Mouse (Mus musculus) lung, postnatal 36 days (tissue): ENCODE measurements around the gene Rara.
"Not testable (repeated sequence)": the region's sequence is repeated elsewhere in the genome, so short reads cannot be mapped to it uniquely, and the experiment has no call there.

ENCODE experiments used
- DNase-seq: peaks from one replicate; pipeline ENCODE4 v3.0.0; 2022; ENCODE audit warnings: mixed read lengths

Gene Rara

GRCm38 (mm10) chr11:98970191-98970925 is 42.7 kb downstream of the Rara start:
- no peak for DNase-seq

- peak; percentile 53 for DNase-seq
These were observed 43.9 kb downstream of the Rara start for GRCm38 (mm10) chr11:98971316-98972031.

GRCm38 (mm10) chr11:98972215-98972614 is 44.6 kb downstream of the Rara start:
- DNase-seq = peak; percentile 92

- no peak for DNase-seq
These were observed 45.3 kb downstream of the Rara start for GRCm38 (mm10) chr11:98972801-98973360.

- DNase-seq = no peak
These were observed 46.0 kb downstream of the Rara start for GRCm38 (mm10) chr11:98973584-98973983.

GRCm38 (mm10) chr11:98974213-98974612 is 46.6 kb downstream of the Rara start:
- no peak for DNase-seq

GRCm38 (mm10) chr11:98974871-98975719 is 47.5 kb downstream of the Rara start:
- DNase-seq = peak; percentile 88

GRCm38 (mm10) chr11:98978526-98979148 is 51.0 kb downstream of the Rara start:
- DNase-seq = no peak

- DNase-seq = no peak
These were observed 51.7 kb downstream of the Rara start for GRCm38 (mm10) chr11:98979356-98979755.

- no peak for DNase-seq
These were observed 53.8 kb downstream of the Rara start for GRCm38 (mm10) chr11:98981289-98981996.

- peak; percentile 71 for DNase-seq
These were observed 54.6 kb downstream of the Rara start for GRCm38 (mm10) chr11:98981997-98982772.

- no peak for DNase-seq
These were observed 55.1 kb downstream of the Rara start, which contains the start of gene Gjd3 for GRCm38 (mm10) chr11:98982773-98983133. Gene Gjd3, minus strand, starts transcription at chr11:98983016.

GRCm38 (mm10) chr11:98983551-98983950 is 55.9 kb downstream of the Rara start:
- DNase-seq = no peak

GRCm38 (mm10) chr11:98985542-98985941 is 57.9 kb downstream of the Rara start:
- no peak for DNase-seq

- DNase-seq = not testable (repeated sequence)
These were observed 60.6 kb downstream of the Rara start for GRCm38 (mm10) chr11:98988260-98988659.

GRCm38 (mm10) chr11:98990866-98991265 is 63.2 kb downstream of the Rara start:
- DNase-seq = no peak

- no peak for DNase-seq
These were observed 68.4 kb downstream of the Rara start for GRCm38 (mm10) chr11:98995987-98996386.

- DNase-seq = no peak
These were observed 70.0 kb downstream of the Rara start for GRCm38 (mm10) chr11:98997659-98998058.

GRCm38 (mm10) chr11:98998776-98999175 is 71.2 kb downstream of the Rara start:
- peak; percentile 23 for DNase-seq

GRCm38 (mm10) chr11:98999243-98999642 is 71.6 kb downstream of the Rara start:
- no peak for DNase-seq

- DNase-seq = no peak
These were observed 79.2 kb downstream of the Rara start for GRCm38 (mm10) chr11:99006788-99007187.
